Mouse (Mus musculus): ENCODE data around the gene Porcn. TPM values are rescaled to one million over a fixed set of nuclear protein-coding genes. Genes with fewer than 3 reads are reported as not detected.
A peak's percentile ranks its signal among the peaks of the same experiment; 100 is the strongest.

Porcn gene
- polyA plus RNA-seq, 1 experiment from 2014 or later = 3.9 TPM

- Histone ChIP-seq H3K4me2 (peak within 1 kb of the TSS; percentile 69), H3K36me3 (peaks cover 13% of the 10 kb centered on the region), H3K4me1 (peaks cover 6% of the 10 kb centered on the region), H3K4me3 (peak within 1 kb of the TSS; percentile 72), H3K27me3 (replicated peaks) (no peaks in the 10 kb centered on the region), H3K9ac (peak within 1 kb of the TSS; percentile 83), H3K27ac (replicated peaks) (peak within 1 kb of the TSS; percentile 61; the same call in 1 of the 2 replicates), H3K9me3 (no peaks in the 10 kb centered on the region)
- WGBS = 11% methylated on average over 56 of the region's 56 CpGs
- ATAC-seq (ENCODE audit: extremely low read depth, insufficient number of reproducible peaks, low FRiP score, low TSS enrichment) = peak; percentile 94
Observed at GRCm38 (mm10) chrX:8175504-8176385, 30.6 kb downstream of the Porcn start, which contains the start of gene Tbc1d25. Gene Tbc1d25 (minus strand): TSS chrX:8176181.

DNA sequence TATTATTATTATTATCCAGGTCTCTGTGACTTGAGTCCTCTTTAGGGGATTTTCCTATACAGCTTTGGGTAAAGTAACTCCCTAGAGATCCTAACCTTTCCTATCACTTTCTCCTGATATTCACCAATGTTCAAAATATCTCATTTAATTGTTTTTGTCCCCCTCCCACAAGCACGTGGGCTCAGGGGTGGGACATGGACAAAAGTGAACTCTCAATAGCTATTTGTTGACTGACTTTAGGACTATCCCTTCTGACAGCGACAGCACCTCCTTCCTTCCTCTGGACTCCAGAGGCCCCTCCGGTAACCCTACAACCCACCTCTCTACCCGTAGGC, 31.2 kb downstream of the Porcn start:
- H3K27ac ChIP-seq (replicated peaks) = no peak overlapping the region
- H3K9me3 ChIP-seq = no peaks in the 10 kb centered on the region
- no peak for ATAC-seq (ENCODE audit: extremely low read depth, insufficient number of reproducible peaks, low FRiP score, low TSS enrichment)

GRCm38 (mm10) chrX:8167716-8168647, 38.3 kb downstream of the Porcn start:
- 84% methylated on average over 9 of the region's 10 CpGs for WGBS
- no peak overlapping the region for H3K4me3 ChIP-seq
- H3K9ac ChIP-seq = no peak overlapping the region
- no peaks in the 10 kb centered on the region for H3K4me1 ChIP-seq
- H3K27me3 ChIP-seq (replicated peaks) = no peaks in the 10 kb centered on the region
- no peak for ATAC-seq (ENCODE audit: extremely low read depth, insufficient number of reproducible peaks, low FRiP score, low TSS enrichment)
- no peaks in the 10 kb centered on the region for H3K9me3 ChIP-seq
- no peak overlapping the region for H3K4me2 ChIP-seq
- H3K27ac ChIP-seq (replicated peaks) = no peak overlapping the region
- H3K36me3 ChIP-seq = peaks cover 42% of the 10 kb centered on the region

More for the DNA sequence above, 31.2 kb downstream of the Porcn start:
- WGBS = 4% methylated on average over 4 of the region's 4 CpGs
- H3K36me3 ChIP-seq = peaks cover 13% of the 10 kb centered on the region
- H3K4me1 ChIP-seq = peaks cover 6% of the 10 kb centered on the region
- H3K4me3 ChIP-seq = peak overlapping the region; percentile 72
- H3K4me2 ChIP-seq = peak overlapping the region; percentile 69
- H3K9ac ChIP-seq = peak overlapping the region; percentile 83
- H3K27me3 ChIP-seq (replicated peaks) = no peaks in the 10 kb centered on the region

- no peak overlapping the region for H3K4me2 ChIP-seq
Observed at GRCm38 (mm10) chrX:8164471-8164870, 41.9 kb downstream of the Porcn start.

DNA sequence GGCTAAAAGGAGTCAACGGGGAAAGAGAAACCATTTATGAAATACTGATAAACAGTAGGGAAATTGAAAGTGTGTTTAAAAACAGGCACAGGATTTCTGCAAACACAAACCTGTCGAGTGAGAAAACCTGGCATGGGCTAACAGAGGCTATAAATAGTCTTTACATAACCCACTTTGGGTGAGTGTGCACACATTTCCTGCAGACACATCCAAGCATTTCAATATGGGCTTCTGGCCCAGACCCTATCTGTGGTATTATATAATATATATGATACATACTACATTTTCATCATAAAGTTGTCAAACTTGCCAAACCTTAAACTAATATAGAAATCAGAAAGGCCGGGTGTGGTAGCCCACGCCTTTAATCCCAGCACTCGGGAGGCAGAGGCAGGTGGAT, 43.2 kb downstream of the Porcn start:
- H3K36me3 ChIP-seq = peaks cover 29% of the 10 kb centered on the region
- H3K27ac ChIP-seq (replicated peaks) = peak overlapping the region; percentile 36
- no peaks in the 10 kb centered on the region; the same call in 1 of the 2 replicates for H3K4me1 ChIP-seq
- H3K27me3 ChIP-seq (replicated peaks) = no peaks in the 10 kb centered on the region
- ATAC-seq (ENCODE audit: extremely low read depth, insufficient number of reproducible peaks, low FRiP score, low TSS enrichment) = no peak
- 68% methylated on average over 5 of the region's 5 CpGs for WGBS
- H3K4me2 ChIP-seq = no peak overlapping the region
- H3K4me3 ChIP-seq = no peak overlapping the region
- H3K9me3 ChIP-seq = no peaks in the 10 kb centered on the region
- H3K9ac ChIP-seq = 0 out of 2 replicates have a peak overlapping the region, but pooled peaks have one; percentile 40

More at GRCm38 (mm10) chrX:8164471-8164870, 41.9 kb downstream of the Porcn start:
- WGBS = 87% methylated on average over 4 of the region's 4 CpGs
- H3K9ac ChIP-seq = no peak overlapping the region
- no peak for ATAC-seq (ENCODE audit: extremely low read depth, insufficient number of reproducible peaks, low FRiP score, low TSS enrichment)
- H3K36me3 ChIP-seq = peaks cover 27% of the 10 kb centered on the region
- no peaks in the 10 kb centered on the region for H3K27me3 ChIP-seq (replicated peaks)
- H3K4me3 ChIP-seq = no peak overlapping the region
- H3K9me3 ChIP-seq = no peaks in the 10 kb centered on the region
- H3K27ac ChIP-seq (replicated peaks) = no peak overlapping the region
- H3K4me1 ChIP-seq = no peaks in the 10 kb centered on the region; the same call in 1 of the 2 replicates

- WGBS = 11% methylated on average over 63 of the region's 65 CpGs
- peak; percentile 86 for ATAC-seq (ENCODE audit: extremely low read depth, insufficient number of reproducible peaks, low FRiP score, low TSS enrichment)
Observed at GRCm38 (mm10) chrX:8145153-8145991, 61.0 kb downstream of the Porcn start, which contains the start of gene Rbm3. Gene Rbm3 (minus strand): TSS chrX:8145880.

More at GRCm38 (mm10) chrX:8145153-8145991, 61.0 kb downstream of the Porcn start, which contains the start of gene Rbm3:
- Histone ChIP-seq H3K27ac (replicated peaks) (peak within 1 kb of the TSS; percentile 98), H3K27me3 (replicated peaks) (no peaks in the 10 kb centered on the region), H3K9me3 (no peaks in the 10 kb centered on the region), H3K4me1 (peaks cover 13% of the 10 kb centered on the region), H3K4me3 (peak within 1 kb of the TSS; percentile 70), H3K36me3 (peaks cover 37% of the 10 kb centered on the region), H3K9ac (peak within 1 kb of the TSS; percentile 93), H3K4me2 (peak within 1 kb of the TSS; percentile 78)

Other genes starting within 250 kb of the Porcn start
- 2.8 and 5.9 TPM in 2 replicates for gene Gata1, start 228.5 kb downstream of the Porcn start, polyA plus RNA-seq (2015; fragmentation: Nextera tagmentation; extraction: Ambion mirVana)
- 0.38 and 0.53 TPM in 2 replicates for gene Glod5, start 188.0 kb downstream of the Porcn start, polyA plus RNA-seq (2015; fragmentation: Nextera tagmentation; extraction: Ambion mirVana)
- 34.4 and 34.9 TPM in 2 replicates for gene Suv39h1, start 131.8 kb downstream of the Porcn start, polyA plus RNA-seq (2015; fragmentation: Nextera tagmentation; extraction: Ambion mirVana)
- gene Was, start 116.0 kb downstream of the Porcn start, polyA plus RNA-seq (2015; fragmentation: Nextera tagmentation; extraction: Ambion mirVana) = 0.24 and 0.33 TPM in 2 replicates
- gene Wdr13, start 73.6 kb downstream of the Porcn start, polyA plus RNA-seq (2015; fragmentation: Nextera tagmentation; extraction: Ambion mirVana) = 20.9 and 22.8 TPM in 2 replicates
- gene Rbm3, start 60.6 kb downstream of the Porcn start, polyA plus RNA-seq (2015; fragmentation: Nextera tagmentation; extraction: Ambion mirVana) = 323 and 335 TPM in 2 replicates
- 9.0 and 10.4 TPM in 2 replicates for gene Tbc1d25, start 30.3 kb downstream of the Porcn start, polyA plus RNA-seq (2015; fragmentation: Nextera tagmentation; extraction: Ambion mirVana)
- gene Ebp, start 13.0 kb downstream of the Porcn start, polyA plus RNA-seq (2015; fragmentation: Nextera tagmentation; extraction: Ambion mirVana) = 26.2 and 29.2 TPM in 2 replicates
- gene Ftsj1, start 45.9 kb upstream of the Porcn start, polyA plus RNA-seq (2015; fragmentation: Nextera tagmentation; extraction: Ambion mirVana) = 23.8 and 27.5 TPM in 2 replicates
- gene Slc38a5, start 64.6 kb upstream of the Porcn start, polyA plus RNA-seq (2015; fragmentation: Nextera tagmentation; extraction: Ambion mirVana) = 24.1 and 24.6 TPM in 2 replicates
- not detected in 2 replicates for gene Ssxb10, start 120.9 kb upstream of the Porcn start, polyA plus RNA-seq (2015; fragmentation: Nextera tagmentation; extraction: Ambion mirVana)
- not detected in 2 replicates for gene Ssxb9, start 160.5 kb upstream of the Porcn start, polyA plus RNA-seq (2015; fragmentation: Nextera tagmentation; extraction: Ambion mirVana)
- gene Ssxb1, start 206.8 kb upstream of the Porcn start, polyA plus RNA-seq (2015; fragmentation: Nextera tagmentation; extraction: Ambion mirVana) = not detected in 2 replicates